Mouse (Mus musculus) thymus, adult 18-20 months (tissue): ENCODE data around the gene Fam69a.
"Not testable (repeated sequence)": the region's sequence is repeated elsewhere in the genome, so short reads cannot be mapped to it uniquely, and the experiment has no call there.

ENCODE experiments used
- DNase-seq, 2 experiments: peaks; one replicate each; pipeline ENCODE4 v3.0.0; 2022; ENCODE audit warnings: mixed read lengths in 2 of 2

Gene Fam69a

DNA sequence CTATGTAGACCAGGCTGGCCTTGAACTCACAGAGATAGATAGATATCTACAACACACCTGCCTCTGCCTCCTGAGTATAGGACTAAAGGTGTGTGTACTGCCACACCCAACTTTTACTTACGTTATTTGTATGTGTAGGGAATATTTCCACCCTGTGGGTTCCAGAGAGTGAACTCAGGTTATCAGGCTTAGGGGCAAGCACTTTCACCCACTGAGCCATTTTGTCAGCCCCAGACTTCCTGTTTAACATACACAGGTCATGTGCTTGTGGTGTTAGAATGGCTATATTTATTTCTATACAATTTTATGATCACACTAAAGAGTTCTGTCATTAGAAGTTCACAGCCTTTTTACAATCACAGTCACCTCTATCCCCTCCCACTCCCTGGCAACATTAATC lies 43.9 kb downstream of the Fam69a start:
- no peak for DNase-seq

DNA sequence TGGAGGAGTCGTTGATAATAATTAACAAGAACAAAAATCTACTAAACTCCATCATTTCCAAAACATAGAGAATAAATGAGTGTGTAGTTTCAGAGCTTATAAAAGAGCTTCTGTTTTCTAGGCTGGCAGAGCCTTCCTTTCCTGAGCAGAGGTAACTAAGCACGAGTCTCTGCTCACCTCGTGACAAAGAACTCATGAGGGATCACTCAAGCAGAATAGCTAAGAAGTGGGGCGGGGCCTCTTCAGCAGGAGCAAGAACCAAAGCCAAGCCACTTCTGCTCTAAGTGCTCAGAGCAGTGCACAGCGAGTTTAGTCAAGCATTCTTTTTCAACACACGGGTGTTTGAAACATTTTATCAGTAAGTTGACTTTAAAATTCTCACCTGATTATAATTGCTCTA lies 45.7 kb downstream of the Fam69a start:
- DNase-seq = peak in 1 of 2 experiments; percentile 15

DNA sequence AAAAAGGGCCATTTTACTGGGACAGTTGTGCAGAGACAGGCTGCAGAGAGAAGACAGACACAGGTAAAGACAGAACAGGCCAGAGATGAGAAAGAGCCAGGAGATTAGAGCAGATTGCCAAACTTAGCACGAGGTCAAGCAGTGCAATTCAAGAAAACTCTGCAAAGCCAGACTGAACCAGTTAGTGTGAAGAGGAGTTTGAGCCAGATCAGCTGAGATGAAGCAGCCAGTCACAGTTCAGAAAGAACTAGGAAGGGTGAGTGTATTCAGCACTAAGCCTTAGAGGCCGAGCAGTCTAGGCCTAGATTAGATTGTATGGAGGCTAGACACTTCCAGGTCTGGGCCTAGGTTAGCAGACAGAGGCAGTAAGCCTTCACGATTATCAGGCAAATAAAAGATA lies 47.2 kb downstream of the Fam69a start:
- DNase-seq = no peak

DNA sequence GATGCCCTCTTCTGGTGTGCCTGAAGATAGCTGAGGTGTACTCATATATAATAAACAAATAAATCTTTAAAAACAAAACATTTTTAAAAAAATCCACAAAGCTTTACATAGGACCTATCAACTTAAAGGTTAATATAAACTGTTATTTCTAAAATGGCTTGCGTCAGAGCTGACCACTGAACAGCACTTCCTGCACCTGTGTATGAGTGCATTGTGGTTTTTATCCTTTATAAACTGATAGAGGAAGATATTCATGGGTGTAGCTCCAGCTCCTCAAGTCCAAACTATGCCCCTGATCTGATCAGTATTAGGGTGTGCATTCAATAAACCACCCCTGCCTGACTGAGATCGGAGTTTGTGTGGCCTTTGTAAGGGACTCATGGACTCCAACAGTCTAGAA lies 48.0 kb downstream of the Fam69a start:
- no peak for DNase-seq

DNA sequence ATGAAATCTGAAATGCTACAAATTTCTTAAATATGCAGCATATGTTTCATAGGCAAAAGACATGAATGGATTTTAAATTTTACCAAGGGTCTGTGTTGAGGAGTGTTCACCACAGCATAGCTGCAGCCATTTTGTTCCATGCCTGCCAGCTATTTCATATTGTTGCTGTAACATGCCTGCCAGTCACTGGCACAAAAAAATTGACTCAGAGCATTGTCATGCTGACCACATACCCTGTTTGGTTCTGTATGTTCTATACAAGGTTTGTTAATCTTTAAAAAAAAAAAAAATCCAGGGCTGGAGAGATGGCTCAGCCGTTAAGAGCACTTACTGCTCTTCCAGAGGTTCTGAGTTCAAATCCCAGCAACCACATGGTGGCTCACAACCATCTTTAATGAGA lies 48.4 kb downstream of the Fam69a start:
- not testable (repeated sequence) for DNase-seq

DNA sequence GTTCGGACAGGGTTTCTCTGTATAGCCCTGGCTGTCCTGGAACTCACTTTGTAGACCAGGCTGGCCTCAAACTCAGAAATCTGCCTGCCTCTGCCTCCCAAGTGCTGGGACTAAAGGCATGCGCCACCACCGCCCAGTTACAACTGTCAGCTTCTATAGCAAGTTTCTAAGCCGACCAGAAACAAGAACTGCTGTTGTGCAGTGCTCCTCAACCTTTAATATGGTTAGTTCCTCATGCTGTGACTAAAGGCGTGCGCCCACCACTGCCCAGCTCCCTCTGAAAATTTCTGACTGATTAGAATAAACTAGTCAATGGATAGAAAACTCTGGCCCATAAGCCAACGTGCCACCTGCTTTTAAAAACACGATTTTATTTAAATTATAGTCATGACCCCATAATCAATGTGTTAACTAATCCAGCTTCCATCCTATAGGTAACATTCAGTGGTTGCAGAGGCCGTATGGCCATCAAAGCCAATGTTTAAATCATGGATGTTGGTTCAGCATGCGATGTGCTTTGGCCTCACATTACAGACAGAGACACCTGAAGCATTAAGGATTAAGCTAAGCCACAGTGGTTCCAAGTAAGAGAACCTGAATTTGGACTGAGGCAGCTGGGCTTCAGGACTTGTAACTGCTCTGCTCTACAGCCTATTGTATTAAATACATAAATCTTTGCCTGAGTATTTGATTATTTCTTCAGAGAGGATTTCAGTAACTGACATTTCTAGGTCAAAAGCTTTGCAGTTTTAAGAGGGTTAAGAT lies 50.1 kb downstream of the Fam69a start:
- no peak for DNase-seq

DNA sequence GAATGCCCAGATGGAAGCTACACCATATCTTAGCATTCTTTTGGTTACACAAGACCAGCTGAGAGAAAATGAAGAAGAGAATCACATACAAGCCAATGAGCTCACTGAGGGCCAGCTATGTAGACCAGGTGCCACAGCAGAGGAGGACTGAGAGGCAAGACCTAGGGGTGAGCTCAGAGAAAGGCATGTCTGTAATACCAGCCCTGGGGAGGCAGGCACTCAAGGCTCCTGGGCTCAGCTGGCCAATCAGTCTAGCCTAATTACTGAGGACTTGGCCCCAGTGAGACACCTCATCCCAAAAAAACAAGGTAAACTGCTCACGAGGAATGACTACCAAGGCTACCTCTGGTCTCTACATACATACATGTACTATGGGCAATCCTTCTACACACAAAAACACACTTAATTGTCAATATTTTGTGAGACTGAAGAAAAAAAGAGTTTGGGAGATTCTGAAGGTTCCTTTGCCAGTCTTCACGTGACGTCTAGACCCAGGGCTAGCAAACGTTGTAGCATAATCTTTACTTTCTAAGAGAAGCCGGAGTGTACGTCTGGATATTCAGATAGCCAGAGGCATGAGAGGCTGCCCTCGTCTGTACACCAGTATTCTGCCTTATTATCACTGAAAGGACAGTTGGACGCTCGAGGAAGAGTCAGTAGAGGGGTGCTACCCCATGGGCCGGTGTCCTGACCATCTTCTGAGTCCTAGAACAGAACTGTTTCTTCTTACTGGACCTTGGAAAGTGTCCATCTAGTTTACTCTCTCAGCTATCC lies 51.9 kb downstream of the Fam69a start:
- no peak for DNase-seq

DNA sequence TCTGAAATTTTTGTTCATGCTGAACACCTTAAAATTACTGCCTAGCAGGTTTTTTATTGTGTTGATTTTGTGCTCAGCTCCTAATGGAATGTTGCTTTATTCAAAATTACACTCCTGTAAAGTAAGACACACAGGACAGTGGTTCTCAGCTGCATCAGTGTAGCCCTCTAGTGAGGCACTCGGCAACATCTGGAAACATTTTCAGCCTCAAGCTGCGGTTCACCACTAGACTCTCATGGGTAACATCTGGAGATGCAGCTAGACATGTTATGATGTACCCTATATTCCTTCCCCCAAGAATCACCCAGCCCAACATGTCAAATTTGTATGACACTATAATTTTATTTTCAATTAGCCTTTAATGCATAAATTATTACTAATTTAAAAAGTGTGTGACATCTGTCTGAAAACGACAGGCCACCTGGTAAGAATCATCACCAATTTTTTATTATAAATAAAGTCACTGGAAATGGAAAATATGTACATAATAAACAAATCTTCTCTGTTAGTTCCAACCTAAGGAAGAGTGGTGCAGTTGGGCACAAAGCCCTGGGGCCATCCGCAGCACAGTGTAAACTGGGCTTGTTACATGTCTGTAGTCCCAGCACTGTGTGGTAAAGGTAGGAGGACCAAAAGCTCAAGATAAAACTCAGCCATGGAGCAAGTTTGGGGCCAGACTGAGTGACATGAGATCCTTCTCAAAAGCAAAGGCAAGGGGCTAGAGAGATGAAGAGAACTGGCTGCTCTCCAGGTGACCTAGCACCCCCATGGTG lies 53.5 kb downstream of the Fam69a start:
- DNase-seq = no peak

DNA sequence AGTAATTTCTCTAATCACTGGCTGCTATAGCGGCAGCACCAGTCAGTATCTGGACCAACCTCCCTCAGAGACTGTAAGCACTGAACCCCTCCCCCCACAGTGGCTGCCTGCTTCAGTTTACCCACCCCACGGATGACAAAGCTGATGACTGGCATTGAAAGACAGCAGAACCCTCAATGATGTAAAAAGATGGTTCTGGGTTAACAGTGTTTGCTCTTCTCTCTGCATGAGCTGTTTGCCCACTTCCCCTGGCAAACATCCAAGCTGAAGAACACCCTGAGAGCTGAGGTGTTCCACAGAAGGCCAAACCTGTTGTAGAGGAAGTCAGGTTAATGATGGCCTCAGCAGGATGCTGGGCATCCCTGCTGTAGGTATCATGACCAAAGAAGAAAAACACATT lies 54.3 kb downstream of the Fam69a start:
- DNase-seq = peak in 1 of 2 experiments; percentile 35

DNA sequence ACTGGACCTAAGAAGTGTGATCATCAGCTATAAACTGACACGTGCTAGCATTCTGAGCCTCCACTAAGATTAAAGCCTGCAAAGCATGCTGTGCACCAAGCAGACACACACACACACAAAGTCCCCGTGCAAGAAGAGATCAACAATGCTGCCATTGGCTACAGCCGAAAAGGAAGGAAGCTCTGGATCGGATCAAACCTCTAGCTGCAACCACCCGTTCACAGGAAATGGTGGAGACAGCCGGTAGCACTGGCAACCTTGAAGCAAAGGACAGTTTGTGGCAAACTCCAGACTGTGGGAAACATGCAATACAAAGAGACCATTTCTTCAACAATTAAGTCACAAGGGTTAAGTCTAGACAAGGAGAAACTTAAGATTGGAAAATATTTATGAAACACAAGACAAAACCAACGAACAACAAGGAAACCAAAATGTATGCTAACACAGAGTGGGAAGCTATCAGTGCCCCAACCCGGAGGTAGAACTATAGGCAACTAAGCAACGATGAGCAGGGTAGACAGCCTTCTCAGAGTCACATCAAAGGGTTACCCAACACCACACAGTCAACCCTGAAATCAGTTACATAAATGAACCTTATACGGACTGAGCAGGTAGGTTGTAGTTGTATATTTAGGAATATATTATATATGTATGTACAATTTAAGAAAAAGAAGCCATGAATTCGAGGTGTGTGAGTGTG lies 60.2 kb downstream of the Fam69a start:
- DNase-seq = peak; percentile 28 to 72

DNA sequence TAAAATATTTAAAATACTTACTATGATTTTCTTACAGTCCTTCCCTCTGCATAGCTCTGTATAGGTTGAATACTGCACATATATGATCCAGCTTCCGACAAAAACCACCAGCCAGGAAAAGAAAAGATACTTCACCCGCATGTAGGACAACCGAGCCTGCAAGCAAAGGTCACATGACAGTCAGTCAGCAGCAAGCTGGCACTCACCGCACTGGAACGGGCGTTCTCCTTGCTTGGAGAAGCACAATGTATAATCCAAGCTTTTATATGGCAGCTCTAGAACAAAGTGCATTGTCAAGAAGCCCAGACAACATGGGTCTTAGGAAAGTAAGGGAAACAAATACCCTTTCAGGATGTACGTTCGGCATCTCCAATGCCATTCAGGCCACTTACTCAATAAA lies 62.3 kb downstream of the Fam69a start:
- DNase-seq = no peak

DNA sequence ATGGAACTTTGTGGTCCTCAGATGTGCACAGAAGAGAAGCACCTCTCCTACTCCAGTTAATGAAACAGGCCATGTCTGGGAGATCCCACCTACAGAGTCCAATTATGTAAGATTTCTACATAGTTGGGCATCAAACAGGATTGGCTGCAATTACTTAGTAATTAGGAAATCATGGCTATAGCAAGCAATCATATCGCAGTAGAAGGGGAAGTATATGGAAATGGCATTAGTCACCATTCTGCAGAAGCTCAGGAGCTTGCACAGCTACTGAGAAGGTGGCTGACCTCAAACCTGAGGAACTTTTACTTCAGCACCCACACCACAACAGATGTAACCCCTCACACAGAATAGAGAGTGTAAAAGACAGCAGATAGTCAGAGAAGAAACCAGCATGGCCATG lies 64.0 kb downstream of the Fam69a start:
- no peak for DNase-seq

DNA sequence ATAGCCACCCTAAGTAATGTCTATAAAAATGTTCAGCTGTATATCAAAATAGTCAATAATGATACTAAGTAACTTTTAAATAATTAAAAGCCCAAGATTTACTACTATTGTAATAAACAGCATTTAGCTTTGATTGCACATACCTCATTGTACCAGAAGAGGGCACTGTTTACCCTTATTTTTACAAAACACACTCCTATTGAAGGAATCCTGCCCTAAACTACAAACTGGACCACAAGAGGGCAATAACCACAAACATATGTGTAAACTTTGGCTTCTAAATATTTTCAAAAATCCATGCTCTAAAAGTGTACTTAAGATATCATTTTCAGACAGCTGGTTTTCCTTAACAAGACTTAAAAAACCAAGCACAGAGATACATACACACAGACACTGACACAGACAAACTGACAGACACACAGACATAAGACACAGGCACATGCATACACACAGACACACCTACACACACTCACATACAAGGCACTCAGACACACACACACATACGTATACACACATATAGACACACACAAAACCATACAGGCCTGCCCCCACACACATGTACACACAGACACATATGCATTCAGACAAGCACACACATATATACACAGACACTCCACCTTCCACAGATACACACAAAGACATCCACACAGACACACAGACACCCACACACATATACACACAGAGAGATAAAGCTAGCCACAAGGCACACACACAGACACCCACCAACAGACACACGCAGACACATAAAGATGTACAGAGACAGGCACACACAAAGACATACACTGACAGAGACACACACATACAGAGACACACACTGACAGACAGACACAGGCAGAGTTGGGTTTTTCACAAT lies 65.3 kb downstream of the Fam69a start:
- no peak for DNase-seq

DNA sequence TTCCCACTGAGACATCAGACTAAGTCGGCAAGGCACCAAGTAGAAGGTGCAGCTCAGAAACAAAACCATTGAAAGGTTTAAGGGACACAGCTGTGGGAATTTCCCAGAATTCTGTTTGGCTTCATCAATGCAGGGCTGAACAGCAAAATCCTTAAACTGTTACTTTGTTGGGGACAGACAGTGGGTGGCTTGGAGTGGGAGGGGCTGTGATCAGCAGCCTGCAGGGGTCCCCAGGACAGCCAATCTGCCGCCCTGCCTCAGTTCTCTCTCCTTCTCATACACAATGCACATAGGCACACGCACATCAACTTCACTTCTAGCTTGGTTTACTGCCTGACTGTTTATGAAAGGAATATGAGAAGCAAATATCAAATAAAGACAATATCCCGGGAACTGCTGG lies 71.6 kb downstream of the Fam69a start:
- no peak for DNase-seq

DNA sequence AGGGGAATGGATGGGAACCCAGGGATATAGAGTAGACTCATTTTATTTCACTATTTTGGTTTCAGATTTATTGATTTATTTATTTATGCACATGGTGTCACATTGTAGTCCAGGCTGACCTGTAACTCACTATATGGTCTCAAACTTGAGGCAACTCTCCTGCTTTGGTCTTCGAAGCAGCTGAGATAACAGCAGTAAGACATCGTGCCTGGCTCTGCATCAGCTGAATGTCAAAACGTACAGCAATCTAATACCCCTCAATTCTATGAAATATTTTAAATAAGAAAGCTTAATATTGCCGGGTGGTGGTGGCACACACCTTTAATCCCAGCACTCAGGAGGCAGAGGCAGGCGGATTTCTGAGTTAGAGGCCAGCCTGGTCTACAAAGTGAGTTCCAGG lies 75.9 kb downstream of the Fam69a start:
- no peak for DNase-seq

DNA sequence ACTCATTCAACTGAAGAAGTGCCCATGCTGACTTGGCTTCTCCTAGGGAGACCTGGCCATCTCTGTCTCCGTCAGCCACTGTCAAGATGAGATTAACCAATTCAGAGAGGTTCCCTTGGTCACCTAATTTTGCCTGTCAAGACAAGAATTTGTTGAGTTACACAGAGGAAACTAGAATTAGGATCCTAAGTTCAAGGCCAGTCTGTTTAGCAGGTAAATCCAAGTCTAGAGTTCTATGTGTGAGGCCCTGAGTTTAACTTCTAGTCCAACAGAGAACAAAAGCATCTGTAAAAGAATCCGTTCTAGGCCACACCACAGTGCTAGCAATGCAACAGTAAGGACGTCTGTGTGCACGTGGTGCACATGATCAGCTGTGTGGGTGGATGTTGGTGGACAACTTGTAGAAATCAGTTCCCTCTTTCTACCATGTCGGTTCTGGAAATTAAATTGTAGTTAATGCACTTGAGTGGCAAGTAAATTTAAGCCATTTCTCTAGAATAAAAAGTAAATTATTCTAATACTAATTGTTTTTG lies 76.7 kb downstream of the Fam69a start:
- DNase-seq = no peak

DNA sequence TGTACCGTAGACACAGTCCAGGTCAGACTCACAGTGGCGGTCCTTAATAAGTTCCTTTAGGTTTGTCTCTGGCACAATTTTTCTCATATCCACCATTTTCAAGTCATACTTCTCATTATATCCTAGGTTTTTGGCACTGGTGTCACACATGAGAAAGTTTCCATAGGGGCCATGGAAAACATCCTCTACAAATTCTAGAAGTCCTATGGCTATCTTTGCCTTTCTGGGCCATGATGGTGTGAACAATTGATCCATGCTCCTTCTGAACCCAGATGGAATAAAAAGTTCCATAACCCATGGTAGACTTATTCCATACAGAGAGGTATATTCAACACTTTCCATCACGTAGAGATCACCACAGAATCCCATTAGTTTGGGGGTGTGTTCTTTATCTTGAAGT lies 77.2 kb downstream of the Fam69a start:
- DNase-seq = no peak

DNA sequence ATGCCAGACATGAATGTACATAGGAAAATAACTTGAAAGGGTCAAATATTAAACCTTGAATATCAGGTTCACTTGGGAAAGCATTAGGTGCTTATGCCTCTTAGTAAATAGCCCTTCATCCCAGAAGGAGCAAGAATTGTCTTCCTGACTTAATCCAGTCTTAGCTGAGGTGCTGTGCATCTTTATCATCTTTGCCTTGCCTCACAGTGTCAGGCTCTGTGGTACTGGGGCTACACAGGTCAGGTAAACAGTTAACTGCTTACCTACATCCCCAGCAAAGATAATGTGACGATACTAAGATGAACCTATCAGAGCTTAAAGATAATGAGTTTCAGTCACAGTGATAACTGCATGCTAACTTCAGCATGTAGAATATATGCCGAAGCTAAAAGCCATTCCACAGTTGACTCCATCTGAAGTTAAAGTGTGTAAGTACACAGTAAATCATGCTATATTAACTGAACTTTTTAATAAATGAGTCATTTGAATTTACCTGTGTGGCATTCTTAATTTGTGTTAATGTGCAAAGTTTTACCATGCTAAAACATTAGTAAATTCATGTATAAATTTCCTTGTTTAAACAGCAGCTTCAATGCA lies 78.3 kb downstream of the Fam69a start:
- no peak for DNase-seq

DNA sequence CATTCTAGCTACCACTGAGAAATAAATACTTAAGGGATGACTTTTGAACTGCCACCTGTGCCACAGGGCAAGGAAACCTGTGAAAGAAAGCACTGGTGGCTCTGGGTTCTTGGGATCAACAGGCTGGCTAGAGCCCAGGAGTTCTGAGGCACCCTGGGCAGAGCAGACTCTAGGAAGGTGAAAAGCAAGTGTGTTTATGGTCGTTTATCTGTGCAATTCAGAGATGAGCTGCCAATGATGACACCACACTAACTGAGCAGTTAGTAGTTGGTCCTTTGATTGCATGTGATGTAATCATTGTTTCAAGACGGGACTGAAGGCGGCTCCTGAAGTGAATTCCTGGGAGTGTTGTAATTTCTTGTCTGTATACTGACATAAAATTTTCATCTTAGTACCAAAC lies 82.6 kb downstream of the Fam69a start:
- DNase-seq = no peak

DNA sequence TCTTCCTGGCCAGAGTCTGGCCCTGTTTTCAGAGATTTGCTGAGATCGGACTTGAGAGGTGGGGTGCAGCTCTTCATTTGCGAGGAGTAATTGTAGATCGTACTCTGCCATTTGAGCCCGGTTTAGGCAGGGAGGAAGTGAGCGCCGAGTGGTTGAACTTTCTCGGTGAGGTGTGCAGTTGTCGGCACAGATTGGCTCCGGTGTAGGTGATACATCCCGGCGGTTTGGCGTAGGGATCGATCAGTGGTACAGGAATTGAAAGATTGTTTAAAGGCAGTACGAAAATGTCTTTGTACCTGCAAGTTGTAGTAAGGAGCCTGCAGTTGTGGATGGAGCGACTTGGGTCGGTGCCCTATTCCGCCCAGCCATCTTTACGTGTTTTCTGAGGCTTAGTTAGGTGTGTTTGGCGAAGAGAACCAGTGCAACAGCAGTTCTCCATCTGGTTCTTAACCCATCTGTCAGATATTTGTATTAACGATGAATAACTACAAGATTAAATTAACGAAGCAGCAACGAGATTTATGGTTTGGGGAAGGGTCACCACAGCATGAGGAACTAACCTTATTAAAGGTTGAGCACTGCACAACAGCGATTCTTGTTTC lies 85.8 kb downstream of the Fam69a start:
- DNase-seq = no peak
